Mouse (Mus musculus) layer of hippocampus, adult 9-11 months (tissue): ENCODE results near the gene N4bp1.

Experiments
- DNase-seq: peaks from one replicate; pipeline ENCODE4 v3.0.0; 2022

Gene N4bp1

DNA sequence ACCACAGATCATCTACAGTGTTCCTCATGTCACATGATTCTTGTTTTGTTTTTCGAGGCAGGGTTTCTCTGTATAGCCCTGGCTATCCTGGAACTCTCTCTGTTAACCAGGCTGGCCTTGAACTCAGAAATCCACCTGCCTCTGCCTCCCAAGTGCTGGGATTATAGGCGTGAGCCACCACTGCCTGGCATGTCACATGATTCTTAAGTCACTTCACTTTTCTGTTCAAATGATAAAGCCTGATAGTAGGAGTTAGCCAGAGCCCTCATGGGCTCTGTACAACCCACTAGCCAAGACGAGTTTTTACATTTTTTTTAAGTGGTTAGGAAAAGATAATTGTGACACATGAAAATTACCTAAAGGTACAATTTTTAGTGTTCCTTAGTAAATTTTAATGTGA, 126.4 kb downstream of the N4bp1 start:
- no peak for DNase-seq
